Mouse (Mus musculus) left cerebral cortex, adult 2 months (tissue): ENCODE measurements at regions not wholly inside any gene's neighbourhood (a gene's known extent, or its start where the extent isn't known, plus 50 kb on each side); places are given as distances from the start of the nearest gene placed in this dataset.

ENCODE experiments used
- DNase-seq, 2 experiments: peaks; one replicate each; pipeline ENCODE4 v3.0.0; 2021 to 2022; ENCODE audit warnings: low spot score in 2 of 2, mixed read lengths in 1 of 2; ENCODE audit errors: extremely low spot score in 1 of 2
- H3K27ac ChIP-seq: fragments of 200-600 bp; 2 replicates; pipeline ENCODE4 v1.8.1; 2022
- H3K4me3 ChIP-seq: fragments of 200-600 bp; 2 replicates; pipeline ENCODE4 v1.8.1; 2022
- CTCF ChIP-seq: fragments of 200-600 bp; IDR thresholded peaks from 2 replicates; pipeline ENCODE4 v1.8.1; 2022; ENCODE audit warnings: antibody characterized with exemption, mild to moderate bottlenecking, moderate library complexity
- intact Hi-C: fragments of 180-260 bp; cut with DNase I; formaldehyde crosslinking; loops from one replicate; pipeline ENCODE4 v1.15.1; 2025

GRCm38 (mm10) chr8:42107582-42107981 is 690.7 kb upstream of the Frg1 start:
- DNase-seq = no peak
- no peak for TF ChIP-seq CTCF
- intact Hi-C loops = loop anchor here (10.0 kb wide), 1 partner anchor 283 kb away; no protein-coding TSS in a partner anchor
- no peak overlapping the region for H3K4me3 ChIP-seq
- no peak overlapping the region for H3K27ac ChIP-seq

- no peak for TF ChIP-seq CTCF
- H3K27ac ChIP-seq = no peak overlapping the region
- no peak overlapping the region for H3K4me3 ChIP-seq
- intact Hi-C loops = no loop called here
- DNase-seq = no peak
These were observed 652.4 kb upstream of the Frg1 start for GRCm38 (mm10) chr8:42069314-42069713.

GRCm38 (mm10) chr8:42043526-42043925 is 626.7 kb upstream of the Frg1 start:
- Histone ChIP-seq H3K27ac (no peak overlapping the region), H3K4me3 (no peak overlapping the region)
- TF ChIP-seq CTCF = no peak
- DNase-seq = no peak
- intact Hi-C loops = no loop called here

GRCm38 (mm10) chr8:42039245-42039644 is 622.4 kb upstream of the Frg1 start:
- intact Hi-C loops = no loop called here
- TF ChIP-seq CTCF = no peak
- DNase-seq = no peak
- Histone ChIP-seq H3K27ac (no peak overlapping the region), H3K4me3 (no peak overlapping the region)

GRCm38 (mm10) chr8:42026934-42027333 is 610.1 kb upstream of the Frg1 start:
- no peak for DNase-seq
- intact Hi-C loops = no loop called here
- Histone ChIP-seq H3K4me3 (no peak overlapping the region), H3K27ac (no peak overlapping the region)
- TF ChIP-seq CTCF = no peak

GRCm38 (mm10) chr8:42017786-42018185 is 600.9 kb upstream of the Frg1 start:
- intact Hi-C loops = no loop called here
- TF ChIP-seq CTCF = no peak
- no peak overlapping the region for H3K4me3 ChIP-seq
- H3K27ac ChIP-seq = no peak overlapping the region
- DNase-seq = no peak

GRCm38 (mm10) chr8:42003170-42003569 is 586.3 kb upstream of the Frg1 start:
- TF ChIP-seq CTCF = no peak
- intact Hi-C loops = no loop called here
- Histone ChIP-seq H3K27ac (no peak overlapping the region), H3K4me3 (no peak overlapping the region)
- DNase-seq = no peak

GRCm38 (mm10) chr8:41989040-41989501 is 572.2 kb upstream of the Frg1 start:
- DNase-seq = peak; percentile 17 to 36
- no peak overlapping the region for H3K4me3 ChIP-seq
- intact Hi-C loops = loop anchor here (2.0 kb wide), 2 partner anchors 24 to 68 kb away; no protein-coding TSS in a partner anchor
- TF ChIP-seq CTCF = no peak
- H3K27ac ChIP-seq = peak overlapping the region; percentile 70; the same call in 1 of the 2 replicates

- TF ChIP-seq CTCF = no peak
- Histone ChIP-seq H3K27ac (peak overlapping the region; percentile 70), H3K4me3 (no peak overlapping the region)
- intact Hi-C loops = loop anchor here (2.0 kb wide), 2 partner anchors 23 to 67 kb away; no protein-coding TSS in a partner anchor
- DNase-seq = no peak
These were observed 571.3 kb upstream of the Frg1 start for GRCm38 (mm10) chr8:41988216-41988615.

GRCm38 (mm10) chr8:41987417-41987816 is 570.5 kb upstream of the Frg1 start:
- DNase-seq = no peak
- H3K27ac ChIP-seq = no peak overlapping the region
- intact Hi-C loops = no loop called here
- H3K4me3 ChIP-seq = no peak overlapping the region
- no peak for TF ChIP-seq CTCF

GRCm38 (mm10) chr8:41972416-41972815 is 555.5 kb upstream of the Frg1 start:
- H3K4me3 ChIP-seq = no peak overlapping the region
- H3K27ac ChIP-seq = peak overlapping the region; percentile 79
- no peak for DNase-seq
- TF ChIP-seq CTCF = no peak
- intact Hi-C loops = no loop called here

- no peak overlapping the region; the same call in 1 of the 2 replicates for H3K27ac ChIP-seq
- no peak overlapping the region for H3K4me3 ChIP-seq
- no peak for DNase-seq
- TF ChIP-seq CTCF = no peak
- intact Hi-C loops = no loop called here
These were observed 553.7 kb upstream of the Frg1 start for GRCm38 (mm10) chr8:41970536-41970935.

GRCm38 (mm10) chr8:41969408-41969807 is 552.5 kb upstream of the Frg1 start:
- no peak for TF ChIP-seq CTCF
- intact Hi-C loops = loop anchor here (5.0 to 10.0 kb wide), 2 partner anchors 147 to 215 kb away; no protein-coding TSS in a partner anchor

More at GRCm38 (mm10) chr8:41969408-41969807, 552.5 kb upstream of the Frg1 start:
- no peak overlapping the region for H3K27ac ChIP-seq
- no peak for DNase-seq
- H3K4me3 ChIP-seq = no peak overlapping the region
